Mouse (Mus musculus): ENCODE results near the gene Gm9268. TPM values are rescaled to one million over a fixed set of nuclear protein-coding genes. Genes with fewer than 3 reads are reported as not detected.
"Not testable (repeated sequence)": the region's sequence is repeated elsewhere in the genome, so short reads cannot be mapped to it uniquely, and the experiment has no call there.

The Gm9268 gene
- not detected in 2 replicates for polyA plus RNA-seq (2015; fragmentation: Nextera tagmentation; extraction: Ambion mirVana)

GRCm38 (mm10) chr7:43018465-43018864 lies at the start of gene Gm9268:
Gene Gm9268, plus strand, starts transcription at chr7:43018765.
- H3K36me3 ChIP-seq; H3K4me2 ChIP-seq; H3K9me3 ChIP-seq; H3K4me3 ChIP-seq; ATAC-seq (ENCODE audit: low FRiP score, low read depth); H3K4me1 ChIP-seq (replicated peaks); H3K9ac ChIP-seq; H3K27me3 ChIP-seq; H3K27ac ChIP-seq (replicated peaks): not testable (repeated sequence)
- WGBS: no CpG with 5 or more reads among the region's 1 CpGs

GRCm38 (mm10) chr7:42980098-42980497 lies 38.5 kb upstream of the Gm9268 start:
- Histone ChIP-seq H3K9ac (no peak overlapping the region), H3K9me3 (peaks cover 53% of the 10 kb centered on the region), H3K36me3 (no peaks in the 10 kb centered on the region), H3K4me2 (no peak overlapping the region), H3K4me1 (replicated peaks) (no peaks in the 10 kb centered on the region), H3K27ac (replicated peaks) (no peak overlapping the region), H3K4me3 (no peak overlapping the region), H3K27me3 (no peaks in the 10 kb centered on the region)
- WGBS: 86% methylated on average over 11 of the region's 11 CpGs
- ATAC-seq (ENCODE audit: low FRiP score, low read depth): no peak

- peaks cover 53% of the 10 kb centered on the region for H3K9me3 ChIP-seq
- no peaks in the 10 kb centered on the region for H3K27me3 ChIP-seq
- WGBS: 92% methylated on average over 10 of the region's 10 CpGs
Measured at GRCm38 (mm10) chr7:42980739-42981138, 37.8 kb upstream of the Gm9268 start.

GRCm38 (mm10) chr7:43077831-43078230 lies 59.3 kb downstream of the Gm9268 start:
- no peak overlapping the region for H3K4me2 ChIP-seq
- 0 out of 2 replicates have a peak, but pooled peaks cover 9% of the 10 kb centered on the region for H3K9me3 ChIP-seq
- no peak overlapping the region for H3K9ac ChIP-seq
- no peaks in the 10 kb centered on the region for H3K36me3 ChIP-seq
- WGBS: 90% methylated on average over 8 of the region's 8 CpGs
- H3K27ac ChIP-seq (replicated peaks): no peak overlapping the region
- ATAC-seq (ENCODE audit: low FRiP score, low read depth): no peak
- H3K4me3 ChIP-seq: no peak overlapping the region
- H3K27me3 ChIP-seq: no peaks in the 10 kb centered on the region
- no peaks in the 10 kb centered on the region for H3K4me1 ChIP-seq (replicated peaks)

More at GRCm38 (mm10) chr7:42980739-42981138, 37.8 kb upstream of the Gm9268 start:
- no peak overlapping the region for H3K4me3 ChIP-seq
- H3K4me2 ChIP-seq: no peak overlapping the region
- no peak overlapping the region for H3K9ac ChIP-seq
- no peaks in the 10 kb centered on the region for H3K4me1 ChIP-seq (replicated peaks)
- no peak overlapping the region for H3K27ac ChIP-seq (replicated peaks)
- ATAC-seq (ENCODE audit: low FRiP score, low read depth): no peak
- no peaks in the 10 kb centered on the region for H3K36me3 ChIP-seq

Other genes starting within 250 kb of the Gm9268 start
- gene Vmn2r62, start 225.2 kb upstream of the Gm9268 start, polyA plus RNA-seq (2015; fragmentation: Nextera tagmentation; extraction: Ambion mirVana): not detected in 2 replicates
- not detected in 2 replicates for gene Gm2381, start 151.5 kb upstream of the Gm9268 start, polyA plus RNA-seq (2015; fragmentation: Nextera tagmentation; extraction: Ambion mirVana)
- not detected in 2 replicates for gene Vmn2r63, start 84.9 kb upstream of the Gm9268 start, polyA plus RNA-seq (2015; fragmentation: Nextera tagmentation; extraction: Ambion mirVana)
- gene Zfp936, start 95.5 kb downstream of the Gm9268 start, polyA plus RNA-seq (2015; fragmentation: Nextera tagmentation; extraction: Ambion mirVana): not detected in 2 replicates

Data from hindbrain, embryonic 15.5 days (tissue).